Mouse (Mus musculus): ENCODE data around the gene Plscr5. TPM values are rescaled to one million over a fixed set of nuclear protein-coding genes. Genes with fewer than 3 reads are reported as not detected.

Gene Plscr5
- polyA plus RNA-seq, 1 experiment from 2014 or later: not detected

- no peaks in the 10 kb centered on the region for H3K27me3 ChIP-seq (ENCODE audit: insufficient read depth, low read length)
- TF ChIP-seq CTCF (IDR thresholded peaks at IDR 0.05; ENCODE audit: low read depth): peak; percentile 17; the same call in 1 of the 2 replicates
- no peak overlapping the region for H3K27ac ChIP-seq
- H3K9me3 ChIP-seq (replicated peaks; ENCODE audit: low read length): no peaks in the 10 kb centered on the region
- DNase-seq (ENCODE audit: low spot score) (no peak), ATAC-seq (replicated peaks; ENCODE audit: low FRiP score, low read depth) (no peak)
- H3K36me3 ChIP-seq (ENCODE audit: insufficient read depth, low read length): no peaks in the 10 kb centered on the region
- H3K4me3 ChIP-seq (replicated peaks; ENCODE audit: low read depth, low read length): no peak overlapping the region
- no peak overlapping the region for H3K4me2 ChIP-seq (ENCODE audit: low read length)
- no peak overlapping the region for H3K9ac ChIP-seq (ENCODE audit: low read depth, low read length)
- no peaks in the 10 kb centered on the region for H3K4me1 ChIP-seq (replicated peaks; ENCODE audit: insufficient read depth, low read length)
- 83% methylated on average over 2 of the region's 2 CpGs for WGBS
These were observed 1.4 kb upstream of the Plscr5 start for GRCm38 (mm10) chr9:92191295-92191694.

- no peak for ATAC-seq (replicated peaks; ENCODE audit: low FRiP score, low read depth)
- no peak overlapping the region for H3K4me2 ChIP-seq (ENCODE audit: low read length)
- no peak for DNase-seq (ENCODE audit: low spot score)
These were observed 5.7 kb downstream of the Plscr5 start for GRCm38 (mm10) chr9:92198408-92198807.

GRCm38 (mm10) chr9:92199564-92199963, 6.8 kb downstream of the Plscr5 start:
- no peaks in the 10 kb centered on the region for H3K36me3 ChIP-seq (ENCODE audit: insufficient read depth, low read length)
- H3K27ac ChIP-seq: no peak overlapping the region
- H3K4me2 ChIP-seq (ENCODE audit: low read length): no peak overlapping the region
- H3K4me1 ChIP-seq (replicated peaks; ENCODE audit: insufficient read depth, low read length): no peaks in the 10 kb centered on the region
- H3K9ac ChIP-seq (ENCODE audit: low read depth, low read length): no peak overlapping the region
- no peaks in the 10 kb centered on the region for H3K9me3 ChIP-seq (replicated peaks; ENCODE audit: low read length)
- H3K4me3 ChIP-seq (replicated peaks; ENCODE audit: low read depth, low read length): no peak overlapping the region
- DNase-seq (ENCODE audit: low spot score): no peak
- H3K27me3 ChIP-seq (ENCODE audit: insufficient read depth, low read length): no peaks in the 10 kb centered on the region
- no peak for TF ChIP-seq CTCF (IDR thresholded peaks at IDR 0.05; ENCODE audit: low read depth)
- ATAC-seq (replicated peaks; ENCODE audit: low FRiP score, low read depth): no peak
- 90% methylated on average over 5 of the region's 5 CpGs for WGBS

More at GRCm38 (mm10) chr9:92198408-92198807, 5.7 kb downstream of the Plscr5 start:
- no peaks in the 10 kb centered on the region for H3K27me3 ChIP-seq (ENCODE audit: insufficient read depth, low read length)
- no peaks in the 10 kb centered on the region for H3K36me3 ChIP-seq (ENCODE audit: insufficient read depth, low read length)
- no peak overlapping the region for H3K4me3 ChIP-seq (replicated peaks; ENCODE audit: low read depth, low read length)
- WGBS: 51% methylated on average over 3 of the region's 3 CpGs
- no peaks in the 10 kb centered on the region for H3K4me1 ChIP-seq (replicated peaks; ENCODE audit: insufficient read depth, low read length)
- H3K27ac ChIP-seq: no peak overlapping the region
- no peaks in the 10 kb centered on the region for H3K9me3 ChIP-seq (replicated peaks; ENCODE audit: low read length)
- TF ChIP-seq CTCF (IDR thresholded peaks at IDR 0.05; ENCODE audit: low read depth): no peak
- H3K9ac ChIP-seq (ENCODE audit: low read depth, low read length): no peak overlapping the region

DNA sequence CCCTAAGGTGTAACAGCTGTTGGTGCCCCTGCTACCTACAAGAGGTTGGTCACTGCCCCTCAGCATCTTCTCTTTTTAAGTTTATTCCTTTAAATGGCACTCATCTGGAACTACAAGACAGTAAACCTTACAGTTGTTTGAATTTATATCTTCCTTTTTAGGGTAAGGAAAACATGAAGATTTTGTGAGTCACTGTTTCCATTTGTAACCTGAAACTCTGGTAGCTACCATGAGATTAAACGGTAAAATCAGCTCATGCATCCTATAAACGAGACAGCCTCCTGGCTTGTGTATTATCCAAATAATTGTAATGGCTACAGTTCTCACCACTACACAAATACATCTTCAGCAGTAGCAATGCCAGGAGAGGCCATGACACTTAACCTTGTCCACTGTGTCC, 11.7 kb downstream of the Plscr5 start:
- Histone ChIP-seq H3K4me2 (ENCODE audit: low read length) (no peak overlapping the region), H3K9me3 (replicated peaks; ENCODE audit: low read length) (no peaks in the 10 kb centered on the region), H3K27ac (no peak overlapping the region), H3K27me3 (ENCODE audit: insufficient read depth, low read length) (no peaks in the 10 kb centered on the region), H3K9ac (ENCODE audit: low read depth, low read length) (no peak overlapping the region), H3K36me3 (ENCODE audit: insufficient read depth, low read length) (no peaks in the 10 kb centered on the region), H3K4me1 (replicated peaks; ENCODE audit: insufficient read depth, low read length) (no peaks in the 10 kb centered on the region), H3K4me3 (replicated peaks; ENCODE audit: low read depth, low read length) (no peak overlapping the region)
- 11% methylated on average over 2 of the region's 2 CpGs for WGBS
- no peak for DNase-seq (ENCODE audit: low spot score)
- ATAC-seq (replicated peaks; ENCODE audit: low FRiP score, low read depth): no peak
- no peak for TF ChIP-seq CTCF (IDR thresholded peaks at IDR 0.05; ENCODE audit: low read depth)

DNA sequence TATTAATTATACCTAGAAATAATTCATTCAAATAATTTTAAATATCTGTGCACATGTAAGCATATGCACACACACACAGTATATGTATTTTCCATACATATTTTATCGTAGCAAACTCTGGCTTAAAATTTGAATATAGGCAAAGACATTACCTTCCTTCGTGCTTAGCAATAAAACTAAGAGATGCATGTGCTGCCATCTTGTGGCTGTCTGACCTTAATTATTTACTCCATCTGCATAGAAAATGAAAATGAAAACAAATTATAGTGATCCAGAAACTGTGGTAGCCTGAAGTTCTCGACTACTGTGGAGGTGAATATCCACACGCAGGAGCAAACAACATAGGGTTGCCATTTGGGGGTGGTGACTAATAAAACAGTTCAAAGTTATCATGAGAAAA, 14.6 kb downstream of the Plscr5 start:
- WGBS: 46% methylated on average over 4 of the region's 4 CpGs

GRCm38 (mm10) chr9:92207757-92208156, 15.0 kb downstream of the Plscr5 start:
- TF ChIP-seq CTCF (IDR thresholded peaks at IDR 0.05; ENCODE audit: low read depth): no peak
- 73% methylated on average over 8 of the region's 8 CpGs for WGBS
- H3K4me3 ChIP-seq (replicated peaks; ENCODE audit: low read depth, low read length): no peak overlapping the region
- H3K4me2 ChIP-seq (ENCODE audit: low read length): peak overlapping the region; percentile 11; the same call in 1 of the 2 replicates
- no peak overlapping the region for H3K9ac ChIP-seq (ENCODE audit: low read depth, low read length)
- H3K36me3 ChIP-seq (ENCODE audit: insufficient read depth, low read length): no peaks in the 10 kb centered on the region
- H3K27me3 ChIP-seq (ENCODE audit: insufficient read depth, low read length): no peaks in the 10 kb centered on the region
- no peak overlapping the region for H3K27ac ChIP-seq
- DNase-seq (ENCODE audit: low spot score): no peak
- no peaks in the 10 kb centered on the region for H3K4me1 ChIP-seq (replicated peaks; ENCODE audit: insufficient read depth, low read length)
- no peak for ATAC-seq (replicated peaks; ENCODE audit: low FRiP score, low read depth)
- no peaks in the 10 kb centered on the region for H3K9me3 ChIP-seq (replicated peaks; ENCODE audit: low read length)

More for the DNA sequence above, 14.6 kb downstream of the Plscr5 start:
- Histone ChIP-seq H3K4me3 (replicated peaks; ENCODE audit: low read depth, low read length) (no peak overlapping the region), H3K36me3 (ENCODE audit: insufficient read depth, low read length) (no peaks in the 10 kb centered on the region), H3K9me3 (replicated peaks; ENCODE audit: low read length) (no peaks in the 10 kb centered on the region), H3K27ac (no peak overlapping the region), H3K9ac (ENCODE audit: low read depth, low read length) (no peak overlapping the region), H3K27me3 (ENCODE audit: insufficient read depth, low read length) (no peaks in the 10 kb centered on the region), H3K4me2 (ENCODE audit: low read length) (peak overlapping the region; percentile 11; the same call in 1 of the 2 replicates), H3K4me1 (replicated peaks; ENCODE audit: insufficient read depth, low read length) (no peaks in the 10 kb centered on the region)
- peak; percentile 74 for TF ChIP-seq CTCF (IDR thresholded peaks at IDR 0.05; ENCODE audit: low read depth)
- peak; percentile 79 for DNase-seq (ENCODE audit: low spot score)
- ATAC-seq (replicated peaks; ENCODE audit: low FRiP score, low read depth): no peak

DNA sequence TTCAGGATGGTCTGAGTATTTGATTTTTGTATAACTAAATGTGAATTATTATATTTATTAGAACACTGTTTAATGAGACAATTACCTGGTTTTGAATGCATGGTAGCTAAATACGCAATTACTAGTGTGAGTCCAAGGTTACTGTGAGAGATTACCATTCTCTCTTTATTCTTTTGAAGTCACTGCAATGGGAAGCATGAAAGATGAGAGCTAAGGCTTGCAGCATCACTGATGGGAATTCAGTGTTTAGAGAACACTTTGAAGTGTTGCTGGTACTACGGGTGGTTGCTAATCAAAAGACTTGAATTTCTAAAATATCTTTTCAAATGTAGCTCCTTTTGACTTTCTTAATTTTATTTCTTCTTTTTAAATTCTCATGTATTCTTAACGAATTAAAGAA, 17.1 kb downstream of the Plscr5 start:
- H3K4me2 ChIP-seq (ENCODE audit: low read length): no peak overlapping the region
- no peaks in the 10 kb centered on the region for H3K4me1 ChIP-seq (replicated peaks; ENCODE audit: insufficient read depth, low read length)
- TF ChIP-seq CTCF (IDR thresholded peaks at IDR 0.05; ENCODE audit: low read depth): no peak
- no peaks in the 10 kb centered on the region for H3K36me3 ChIP-seq (ENCODE audit: insufficient read depth, low read length)
- DNase-seq (ENCODE audit: low spot score) (no peak), ATAC-seq (replicated peaks; ENCODE audit: low FRiP score, low read depth) (no peak)
- no peak overlapping the region for H3K4me3 ChIP-seq (replicated peaks; ENCODE audit: low read depth, low read length)
- no peak overlapping the region for H3K9ac ChIP-seq (ENCODE audit: low read depth, low read length)
- 84% methylated on average over 3 of the region's 3 CpGs for WGBS
- no peaks in the 10 kb centered on the region for H3K9me3 ChIP-seq (replicated peaks; ENCODE audit: low read length)
- no peak overlapping the region for H3K27ac ChIP-seq
- H3K27me3 ChIP-seq (ENCODE audit: insufficient read depth, low read length): no peaks in the 10 kb centered on the region
